9 mouse cellular contexts compared by ENCODE assay signal in the genomic region with DNA sequence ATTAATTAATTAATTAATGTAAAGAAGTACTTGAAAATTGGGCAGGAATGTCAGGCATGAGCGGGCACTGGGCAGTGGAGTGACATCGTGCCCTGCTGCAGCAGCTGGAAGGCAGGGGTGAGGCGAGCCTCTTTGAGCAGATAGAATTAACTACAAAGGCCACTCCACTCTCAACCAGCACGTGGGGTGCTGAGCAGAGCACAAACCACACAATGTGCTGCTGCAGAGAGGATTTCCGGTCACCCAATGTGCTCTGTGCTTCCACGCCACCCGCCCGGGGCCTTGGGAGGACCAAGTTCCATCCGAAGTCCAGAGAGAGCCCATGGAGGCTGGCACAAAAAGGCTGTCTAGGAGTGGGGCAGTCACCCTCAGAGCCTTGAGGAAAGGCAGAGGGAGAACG. TPM values are rescaled to one million over a fixed set of nuclear protein-coding genes. Genes with fewer than 3 reads are reported as not detected.
DNase-seq lines count a peak whose midpoint lies in the region; ATAC-seq and TF ChIP-seq lines count a peak whose summit lies in the region.
"Had no signal": no experiment of that assay in that cellular context is flagged by ENCODE, and none has a peak within 500 bp of the region (broad histone marks: within the 10 kb centered on the region; RNA-seq: fewer than 3 reads in every experiment).

No protein-coding gene starts in this region.

- ATAC-seq in heart, postnatal 0 days (ENCODE audit: insufficient read depth, low read depth) = peak; percentile 42; the same call in 1 of the 2 replicates
- no peak for ATAC-seq in limb, embryonic 15.5 days (ENCODE audit: insufficient number of reproducible peaks, low FRiP score, low TSS enrichment, low read depth)
- 0 out of 2 replicates have a peak, but pooled peaks have one; percentile 27 for ATAC-seq in midbrain, postnatal 0 days (ENCODE audit: low FRiP score)

- no peak overlapping the region for H3K4me3 ChIP-seq in left cerebral cortex, adult 2 months
- no peak overlapping the region for H3K4me3 ChIP-seq in heart, postnatal 0 days (ENCODE audit: low read depth, low read length)
- H3K4me3 ChIP-seq in limb, embryonic 15.5 days = no peak overlapping the region
- no peak overlapping the region for H3K4me3 ChIP-seq in midbrain, postnatal 0 days (ENCODE audit: low read depth, low read length)

- H3K27me3 ChIP-seq in heart, postnatal 0 days (ENCODE audit: control insufficient read depth, insufficient read depth, low read length) = no peaks in the 10 kb centered on the region
- H3K27me3 ChIP-seq in limb, embryonic 15.5 days = no peaks in the 10 kb centered on the region
- no peaks in the 10 kb centered on the region for H3K27me3 ChIP-seq in midbrain, postnatal 0 days (ENCODE audit: insufficient read depth, low read length)

- 0 out of 2 replicates have a peak, but pooled peaks have one; percentile 58 for TF ChIP-seq EP300 in heart, postnatal 0 days (IDR thresholded peaks at IDR 0.05; ENCODE audit: low read depth)

- no peak; the same call in 1 of the 2 replicates for TF ChIP-seq CTCF in left cerebral cortex, adult 2 months (IDR thresholded peaks at IDR 0.05)
- TF ChIP-seq CTCF in heart, postnatal 0 days (IDR thresholded peaks at IDR 0.05; ENCODE audit: low read depth) = no peak
- TF ChIP-seq CTCF in midbrain, postnatal 0 days (IDR thresholded peaks at IDR 0.05) = no peak

- H3K9me3 ChIP-seq in heart, postnatal 0 days (replicated peaks; ENCODE audit: control insufficient read depth, low read length) = no peaks in the 10 kb centered on the region
- H3K9me3 ChIP-seq in limb, embryonic 15.5 days = no peaks in the 10 kb centered on the region
- H3K9me3 ChIP-seq in midbrain, postnatal 0 days (ENCODE audit: low read length) = no peaks in the 10 kb centered on the region
- H3K9me3 ChIP-seq: G1E had no signal

- no peak overlapping the region for H3K4me2 ChIP-seq in heart, postnatal 0 days (ENCODE audit: low read depth, low read length)
- no peak overlapping the region for H3K4me2 ChIP-seq in limb, embryonic 15.5 days
- no peak overlapping the region for H3K4me2 ChIP-seq in midbrain, postnatal 0 days (ENCODE audit: low read depth, low read length, poor library complexity, severe bottlenecking)

- intact Hi-C loops in left cerebral cortex, adult 2 months (cut with DNase I) = no loop called here
- intact Hi-C loops in left cerebral cortex, postnatal 4 days (cut with DNase I) = no loop called here

- H3K9ac ChIP-seq in heart, postnatal 0 days (replicated peaks; ENCODE audit: low read depth, low read length) = no peak overlapping the region
- no peak overlapping the region for H3K9ac ChIP-seq in limb, embryonic 15.5 days
- H3K9ac ChIP-seq in midbrain, postnatal 0 days (replicated peaks; ENCODE audit: low read length, poor library complexity, severe bottlenecking) = no peak overlapping the region

- WGBS in heart, postnatal 0 days = 42% methylated on average over 10 of the region's 10 CpGs
- WGBS in limb, embryonic 15.5 days = 70% methylated on average over 10 of the region's 10 CpGs
- 48% methylated on average over 10 of the region's 10 CpGs for WGBS in midbrain, postnatal 0 days

- DNase-seq in left cerebral cortex, adult 2 months (ENCODE audit: extremely low spot score in 1 of 2, low spot score in 2 of 2) = no peak
- DNase-seq in left cerebral cortex, postnatal 4 days = no peak
- no peak for DNase-seq in heart, postnatal 0 days (ENCODE audit: low spot score)
- no peak for DNase-seq in midbrain, postnatal 0 days (ENCODE audit: low spot score)
- no peak for DNase-seq in layer of hippocampus, postnatal 25 days (ENCODE audit: extremely low spot score in 1 of 2, low spot score in 1 of 2)
- no peak for DNase-seq in right cerebral cortex, postnatal 25 days
- no peak for DNase-seq in thymus, adult 18-20 months

- no peaks in the 10 kb centered on the region for H3K36me3 ChIP-seq in heart, postnatal 0 days (replicated peaks; ENCODE audit: control insufficient read depth, insufficient read depth, low read length)
- H3K36me3 ChIP-seq in limb, embryonic 15.5 days = no peaks in the 10 kb centered on the region
- H3K36me3 ChIP-seq in midbrain, postnatal 0 days (ENCODE audit: insufficient read depth, low read length) = no peaks in the 10 kb centered on the region
- H3K36me3 ChIP-seq: G1E had no signal

- H3K4me1 ChIP-seq in heart, postnatal 0 days (ENCODE audit: control insufficient read depth, insufficient read depth) = peaks cover 53% of the 10 kb centered on the region
- peaks cover 47% of the 10 kb centered on the region for H3K4me1 ChIP-seq in limb, embryonic 15.5 days
- no peaks in the 10 kb centered on the region for H3K4me1 ChIP-seq in midbrain, postnatal 0 days (ENCODE audit: insufficient read depth, low read length)

- H3K27ac ChIP-seq in left cerebral cortex, adult 2 months = peak overlapping the region; percentile 63
- peak overlapping the region; percentile 66 for H3K27ac ChIP-seq in heart, postnatal 0 days (ENCODE audit: low read depth)
- H3K27ac ChIP-seq in limb, embryonic 15.5 days = 0 out of 2 replicates have a peak overlapping the region, but pooled peaks have one; percentile 33
- H3K27ac ChIP-seq in midbrain, postnatal 0 days (ENCODE audit: low read depth, low read length) = no peak overlapping the region

RNA-seq across cellular contexts. Expression of a gene that starts 29.4 kb away (rescaled TPM):
- 10 to 100 TPM; 57.1 to 60.9 TPM for total RNA-seq in left cerebral cortex, adult 2 months (2021)
- total RNA-seq in left cerebral cortex, postnatal 4 days (2021) = 10 to 100 TPM; 97.2 to 98.2 TPM
- 315 and 329 TPM in 2 replicates for total RNA-seq in heart, postnatal 0 days (2014; rRNA removed; ENCODE audit: low replicate concordance)
- polyA plus RNA-seq in heart, postnatal 0 days (2015; fragmentation: Nextera tagmentation; extraction: Ambion mirVana) = 87.7 and 98.5 TPM in 2 replicates
- 77.4 and 83.3 TPM in 2 replicates for polyA plus RNA-seq in limb, embryonic 15.5 days (2015; fragmentation: Nextera tagmentation; extraction: Ambion mirVana)
- 92.5 and 103 TPM in 2 replicates for total RNA-seq in midbrain, postnatal 0 days (2014; rRNA removed)
- polyA plus RNA-seq in midbrain, postnatal 0 days (2015; fragmentation: Nextera tagmentation; extraction: Ambion mirVana) = 30.0 and 31.3 TPM in 2 replicates
- 10 to 100 TPM; 45.6 to 61.2 TPM for total RNA-seq in layer of hippocampus, postnatal 25 days (2021)
- polyA plus RNA-seq: G1E had no signal

RNA-seq across cellular contexts. Expression of a gene that starts 29.4 kb away (rescaled TPM):
- total RNA-seq in left cerebral cortex, adult 2 months (2021) = 10 to 100 TPM; 55.4 to 66.2 TPM
- total RNA-seq in left cerebral cortex, postnatal 4 days (2021) = 100 to 1,000 TPM; 142 TPM
- 921 and 1,061 TPM in 2 replicates for total RNA-seq in heart, postnatal 0 days (2014; rRNA removed; ENCODE audit: low replicate concordance)
- 163 and 191 TPM in 2 replicates for polyA plus RNA-seq in heart, postnatal 0 days (2015; fragmentation: Nextera tagmentation; extraction: Ambion mirVana)
- 172 and 209 TPM in 2 replicates for polyA plus RNA-seq in limb, embryonic 15.5 days (2015; fragmentation: Nextera tagmentation; extraction: Ambion mirVana)
- 193 and 219 TPM in 2 replicates for total RNA-seq in midbrain, postnatal 0 days (2014; rRNA removed)
- 45.2 and 48.2 TPM in 2 replicates for polyA plus RNA-seq in midbrain, postnatal 0 days (2015; fragmentation: Nextera tagmentation; extraction: Ambion mirVana)
- total RNA-seq in layer of hippocampus, postnatal 25 days (2021) = 10 to 100 TPM; 46.0 to 60.0 TPM
- polyA plus RNA-seq: G1E had no signal
